Mouse (Mus musculus): Measurements from ENCODE around the gene Dennd4a. TPM values are rescaled to one million over a fixed set of nuclear protein-coding genes. Genes with fewer than 3 reads are reported as not detected.

Gene Dennd4a
- total and polyA plus RNA-seq, 2 experiments from 2014 or later: 8.8 to 17.6 TPM

- H3K9me3 ChIP-seq (ENCODE audit: low read length): no peaks in the 10 kb centered on the region
- H3K4me2 ChIP-seq (ENCODE audit: low read depth, low read length): no peak overlapping the region
- DNase-seq (ENCODE audit: low spot score) (no peak), ATAC-seq (no peak)
- H3K36me3 ChIP-seq (ENCODE audit: insufficient read depth, low read length): no peaks in the 10 kb centered on the region
- no peak for TF ChIP-seq CTCF (IDR thresholded peaks at IDR 0.05; ENCODE audit: low read depth)
- no peak overlapping the region for H3K4me3 ChIP-seq (ENCODE audit: low read length)
- H3K9ac ChIP-seq (replicated peaks; ENCODE audit: low read length): no peak overlapping the region
- H3K4me1 ChIP-seq (ENCODE audit: insufficient read depth, low read length): no peaks in the 10 kb centered on the region
- H3K27ac ChIP-seq: no peak overlapping the region
- 66% methylated on average over 7 of the region's 7 CpGs for WGBS
- no peaks in the 10 kb centered on the region for H3K27me3 ChIP-seq (ENCODE audit: insufficient read depth, low read length)
These were observed 11.1 kb downstream of the Dennd4a start for GRCm38 (mm10) chr9:64822235-64822634.

- DNase-seq (ENCODE audit: low spot score) (no peak), ATAC-seq (no peak)
- H3K4me1 ChIP-seq (ENCODE audit: insufficient read depth, low read length): no peaks in the 10 kb centered on the region
- TF ChIP-seq CTCF (IDR thresholded peaks at IDR 0.05; ENCODE audit: low read depth): no peak
- H3K9me3 ChIP-seq (ENCODE audit: low read length): no peaks in the 10 kb centered on the region
- H3K36me3 ChIP-seq (ENCODE audit: insufficient read depth, low read length): no peaks in the 10 kb centered on the region
- H3K9ac ChIP-seq (replicated peaks; ENCODE audit: low read length): no peak overlapping the region
- H3K4me2 ChIP-seq (ENCODE audit: low read depth, low read length): no peak overlapping the region
- H3K27me3 ChIP-seq (ENCODE audit: insufficient read depth, low read length): no peaks in the 10 kb centered on the region
- no peak overlapping the region for H3K27ac ChIP-seq
- 86% methylated on average over 5 of the region's 5 CpGs for WGBS
- H3K4me3 ChIP-seq (ENCODE audit: low read length): no peak overlapping the region
These were observed 13.4 kb downstream of the Dennd4a start for GRCm38 (mm10) chr9:64824389-64825008.

GRCm38 (mm10) chr9:64830092-64830618, 19.0 kb downstream of the Dennd4a start:
- DNase-seq (ENCODE audit: low spot score): no peak
- no peaks in the 10 kb centered on the region for H3K27me3 ChIP-seq (ENCODE audit: insufficient read depth, low read length)
- no peak for ATAC-seq
- no peak overlapping the region for H3K4me3 ChIP-seq (ENCODE audit: low read length)
- H3K4me2 ChIP-seq (ENCODE audit: low read depth, low read length): no peak overlapping the region
- no peaks in the 10 kb centered on the region for H3K9me3 ChIP-seq (ENCODE audit: low read length)
- no peak overlapping the region for H3K9ac ChIP-seq (replicated peaks; ENCODE audit: low read length)
- 81% methylated on average over 6 of the region's 6 CpGs for WGBS
- TF ChIP-seq CTCF (IDR thresholded peaks at IDR 0.05; ENCODE audit: low read depth): no peak
- H3K27ac ChIP-seq: no peak overlapping the region
- no peaks in the 10 kb centered on the region for H3K4me1 ChIP-seq (ENCODE audit: insufficient read depth, low read length)
- H3K36me3 ChIP-seq (ENCODE audit: insufficient read depth, low read length): no peaks in the 10 kb centered on the region

- Histone ChIP-seq H3K36me3 (ENCODE audit: insufficient read depth, low read length) (no peaks in the 10 kb centered on the region), H3K9ac (replicated peaks; ENCODE audit: low read length) (no peak overlapping the region), H3K4me1 (ENCODE audit: insufficient read depth, low read length) (no peaks in the 10 kb centered on the region), H3K9me3 (ENCODE audit: low read length) (no peaks in the 10 kb centered on the region), H3K4me2 (ENCODE audit: low read depth, low read length) (no peak overlapping the region), H3K27me3 (ENCODE audit: insufficient read depth, low read length) (no peaks in the 10 kb centered on the region), H3K27ac (no peak overlapping the region), H3K4me3 (ENCODE audit: low read length) (no peak overlapping the region)
- WGBS: 89% methylated on average over 7 of the region's 7 CpGs
- no peak for ATAC-seq
- TF ChIP-seq CTCF (IDR thresholded peaks at IDR 0.05; ENCODE audit: low read depth): no peak
- DNase-seq (ENCODE audit: low spot score): no peak
These were observed 19.5 kb downstream of the Dennd4a start for GRCm38 (mm10) chr9:64830641-64831040.

- no peaks in the 10 kb centered on the region for H3K9me3 ChIP-seq (ENCODE audit: low read length)
- 92% methylated on average over 2 of the region's 2 CpGs for WGBS
- H3K4me2 ChIP-seq (ENCODE audit: low read depth, low read length): no peak overlapping the region
- H3K27ac ChIP-seq: no peak overlapping the region
- DNase-seq (ENCODE audit: low spot score) (no peak), ATAC-seq (no peak)
- H3K27me3 ChIP-seq (ENCODE audit: insufficient read depth, low read length): no peaks in the 10 kb centered on the region
- no peak overlapping the region for H3K4me3 ChIP-seq (ENCODE audit: low read length)
- no peaks in the 10 kb centered on the region for H3K4me1 ChIP-seq (ENCODE audit: insufficient read depth, low read length)
- TF ChIP-seq CTCF (IDR thresholded peaks at IDR 0.05; ENCODE audit: low read depth): no peak
- no peak overlapping the region for H3K9ac ChIP-seq (replicated peaks; ENCODE audit: low read length)
- H3K36me3 ChIP-seq (ENCODE audit: insufficient read depth, low read length): 0 out of 2 replicates have a peak, but pooled peaks cover 4% of the 10 kb centered on the region
These were observed 20.6 kb downstream of the Dennd4a start for GRCm38 (mm10) chr9:64831760-64832159.

GRCm38 (mm10) chr9:64834418-64834817, 23.3 kb downstream of the Dennd4a start:
- no peak for TF ChIP-seq CTCF (IDR thresholded peaks at IDR 0.05; ENCODE audit: low read depth)
- Histone ChIP-seq H3K9me3 (ENCODE audit: low read length) (no peaks in the 10 kb centered on the region), H3K4me2 (ENCODE audit: low read depth, low read length) (no peak overlapping the region), H3K36me3 (ENCODE audit: insufficient read depth, low read length) (peaks cover 4% of the 10 kb centered on the region; the same call in 1 of the 2 replicates), H3K4me3 (ENCODE audit: low read length) (no peak overlapping the region), H3K4me1 (ENCODE audit: insufficient read depth, low read length) (no peaks in the 10 kb centered on the region), H3K9ac (replicated peaks; ENCODE audit: low read length) (no peak overlapping the region), H3K27me3 (ENCODE audit: insufficient read depth, low read length) (no peaks in the 10 kb centered on the region), H3K27ac (no peak overlapping the region)
- 92% methylated on average over 3 of the region's 3 CpGs for WGBS
- no peak for ATAC-seq
- DNase-seq (ENCODE audit: low spot score): no peak

- WGBS: 88% methylated on average over 4 of the region's 4 CpGs
- DNase-seq (ENCODE audit: low spot score): no peak
- no peak for TF ChIP-seq CTCF (IDR thresholded peaks at IDR 0.05; ENCODE audit: low read depth)
- no peak overlapping the region for H3K9ac ChIP-seq (replicated peaks; ENCODE audit: low read length)
- no peaks in the 10 kb centered on the region for H3K4me1 ChIP-seq (ENCODE audit: insufficient read depth, low read length)
- no peak overlapping the region for H3K27ac ChIP-seq
- no peaks in the 10 kb centered on the region for H3K36me3 ChIP-seq (ENCODE audit: insufficient read depth, low read length)
- H3K4me3 ChIP-seq (ENCODE audit: low read length): no peak overlapping the region
- H3K4me2 ChIP-seq (ENCODE audit: low read depth, low read length): no peak overlapping the region
- no peaks in the 10 kb centered on the region for H3K9me3 ChIP-seq (ENCODE audit: low read length)
- no peaks in the 10 kb centered on the region for H3K27me3 ChIP-seq (ENCODE audit: insufficient read depth, low read length)
- ATAC-seq: no peak
These were observed 34.2 kb downstream of the Dennd4a start for GRCm38 (mm10) chr9:64845355-64845754.

Measured in hindbrain, postnatal 0 days (tissue).